Mouse (Mus musculus) cerebellum, adult (tissue): Measurements from ENCODE around the gene Trmt112.

Experiments used
- ATAC-seq: cut with Nextera tagmentation; 2 replicates; pipeline ENCODE4 v1.9.2; 2017; ENCODE audit warnings: mild to moderate bottlenecking, moderate library complexity, mixed read lengths; ENCODE audit not compliant: insufficient number of reproducible peaks, low FRiP score, low TSS enrichment

The Trmt112 gene

DNA sequence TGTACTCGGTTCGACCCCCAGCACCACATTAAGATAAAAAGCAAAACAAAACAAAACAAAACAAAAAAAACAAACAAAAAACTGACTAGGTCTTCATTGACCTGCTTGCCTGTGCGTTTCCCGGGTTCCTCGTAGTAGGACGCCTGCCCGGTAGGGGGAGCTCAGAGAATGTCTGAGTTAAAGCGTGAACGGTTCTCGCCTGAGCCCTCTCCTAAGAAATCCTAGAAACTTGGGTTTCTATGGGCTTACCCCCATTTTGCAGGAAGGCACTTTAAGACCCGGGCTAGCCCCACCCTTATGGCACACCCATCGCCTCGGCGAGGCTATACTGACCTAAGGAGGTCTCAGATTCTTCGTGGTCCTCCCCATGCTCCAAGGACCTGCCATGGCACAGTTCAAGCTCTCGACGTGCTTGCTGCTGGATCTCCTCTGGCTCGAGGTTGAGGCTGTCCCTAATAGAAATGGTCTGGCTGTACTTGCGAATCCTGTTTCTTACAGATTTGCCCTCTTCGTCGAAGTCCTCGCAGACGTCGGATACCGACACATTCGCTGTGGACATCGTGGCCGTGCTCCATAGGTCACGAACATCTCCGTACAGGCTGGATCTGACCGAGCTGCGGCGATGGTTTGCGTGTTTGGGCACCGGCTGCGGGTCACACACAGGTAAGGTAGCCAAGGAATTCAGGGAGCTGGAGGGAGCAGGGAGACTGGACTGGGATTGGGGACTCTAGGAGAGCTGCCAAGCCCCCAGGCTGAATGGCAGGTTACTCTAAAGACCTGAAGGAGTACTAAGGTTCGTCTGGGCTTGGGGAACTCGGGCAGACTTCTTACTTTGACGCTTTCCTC is 15.2 kb downstream of the Trmt112 start:
- no peak for ATAC-seq

DNA sequence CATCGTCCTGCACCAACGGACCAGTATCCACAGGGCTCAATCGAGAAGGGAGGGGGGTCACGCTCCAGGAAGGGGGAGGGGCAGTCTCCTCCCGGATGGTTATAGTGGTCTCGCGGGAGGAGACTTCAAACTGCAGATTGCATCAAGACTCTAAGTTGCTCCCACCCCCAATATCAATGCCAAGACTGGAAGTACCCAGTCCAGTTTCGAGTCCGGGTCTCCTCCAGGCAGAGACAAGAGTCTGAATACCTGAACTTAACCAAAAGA is 15.7 kb downstream of the Trmt112 start, which contains the start of gene Catsperz:
Gene Catsperz (minus strand): TSS at position 74 of the 267 bp plus-strand sequence.
- no peak for ATAC-seq

DNA sequence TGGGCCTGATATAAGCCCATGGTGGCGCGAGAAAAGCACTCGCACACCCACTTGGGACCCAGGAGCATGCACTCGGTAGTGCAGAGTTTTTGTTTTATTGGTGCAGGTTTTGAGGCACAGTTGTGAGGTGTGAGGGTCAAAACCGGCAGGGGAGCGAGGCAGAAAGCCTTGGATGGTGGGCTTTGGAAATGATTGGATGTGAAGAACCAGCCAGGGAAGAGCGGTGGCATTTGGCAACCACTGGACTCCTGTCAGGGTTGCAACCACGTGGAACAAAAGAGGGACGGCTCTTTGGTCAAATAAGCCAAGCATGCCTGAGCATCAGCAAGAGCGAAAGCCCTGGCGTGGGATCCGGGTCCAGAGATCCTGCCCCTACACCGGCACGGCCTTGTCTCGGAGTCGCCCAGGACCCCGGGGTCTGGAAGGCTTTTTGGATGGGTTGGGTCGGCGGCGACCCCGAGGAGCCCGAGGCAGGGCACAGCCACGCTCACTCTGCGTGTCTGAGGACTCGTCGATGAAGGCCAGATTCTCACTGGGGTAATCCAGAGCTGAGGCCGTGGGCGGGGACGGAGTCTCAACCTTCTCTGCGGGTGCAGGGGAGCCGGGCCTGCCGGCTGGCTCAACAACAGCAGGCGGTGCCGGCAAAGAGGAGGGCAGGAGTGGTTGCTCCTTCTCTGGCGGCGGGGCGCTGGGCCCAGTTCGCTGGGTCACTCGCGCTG is 16.3 kb downstream of the Trmt112 start:
- no peak for ATAC-seq

DNA sequence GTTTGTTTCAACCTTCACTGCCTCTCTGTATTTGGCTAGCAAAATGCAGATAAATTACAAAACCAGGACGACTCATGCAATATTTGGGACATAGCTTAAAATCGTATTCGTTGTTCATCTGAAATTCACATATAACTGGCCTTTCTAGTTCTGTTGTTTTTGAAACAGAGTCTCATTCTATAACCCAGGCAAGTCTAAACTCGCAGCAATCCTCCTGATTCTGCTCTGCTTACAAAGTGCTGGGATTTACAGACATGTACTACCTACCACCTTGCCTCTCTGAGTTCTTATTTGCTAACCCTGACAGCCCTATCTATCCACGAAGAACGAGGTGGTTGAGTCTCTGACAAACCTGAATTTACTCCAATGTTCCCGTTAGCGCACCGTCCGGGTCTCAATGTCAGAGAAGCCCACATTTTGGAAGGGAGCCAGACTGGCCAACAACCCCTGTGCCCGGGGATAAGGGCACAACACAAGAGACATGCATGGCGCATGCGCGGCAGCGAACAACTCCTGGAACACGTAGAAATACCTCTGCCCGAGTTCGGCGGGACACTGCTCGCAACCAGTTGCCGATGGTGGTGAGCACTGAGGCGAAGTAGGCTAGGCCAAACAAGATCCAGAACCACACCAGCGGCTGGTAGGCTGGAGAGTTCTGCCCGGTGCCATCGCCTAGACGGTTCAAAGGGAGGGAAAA is 17.2 kb downstream of the Trmt112 start:
- no peak for ATAC-seq

DNA sequence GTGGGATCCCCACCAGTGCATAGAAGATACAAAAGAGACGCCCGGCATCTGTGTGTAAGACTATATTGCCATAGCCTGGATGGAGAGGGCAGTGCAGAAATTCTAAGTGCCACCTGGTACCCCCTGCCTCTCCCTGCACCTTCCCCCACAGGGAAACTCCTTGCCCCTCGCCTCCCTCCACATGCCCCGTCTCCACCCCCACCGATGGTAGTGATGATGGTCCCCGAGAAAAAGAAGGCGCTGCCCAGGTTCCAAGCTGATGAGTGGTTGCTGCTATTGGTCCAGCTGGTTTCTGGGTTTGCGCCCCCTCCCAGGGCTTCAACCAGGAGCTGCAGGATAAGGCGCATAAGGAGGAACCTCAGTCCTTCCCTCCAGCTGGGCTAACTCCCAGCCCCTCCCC is 18.6 kb downstream of the Trmt112 start:
- ATAC-seq = no peak

DNA sequence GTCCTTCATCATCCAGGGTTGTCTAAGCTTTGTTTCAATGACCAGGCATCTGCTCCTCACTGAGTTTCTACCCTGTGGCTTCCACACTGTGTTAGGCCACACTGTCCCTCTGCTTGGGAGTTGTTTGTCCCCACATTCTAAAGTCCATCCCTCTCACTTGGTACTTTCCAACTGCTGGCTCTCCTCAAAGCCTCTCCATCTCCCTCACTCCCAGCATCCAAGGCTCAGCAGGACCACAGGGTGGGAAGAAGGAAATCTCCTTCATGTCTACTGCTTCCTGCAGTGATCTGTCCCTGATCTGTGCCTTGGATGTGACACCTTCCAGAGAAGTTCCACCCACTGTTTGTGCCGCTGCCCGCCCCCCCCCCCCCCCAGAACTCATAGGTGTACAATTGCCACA is 21.5 kb downstream of the Trmt112 start:
- no peak for ATAC-seq

DNA sequence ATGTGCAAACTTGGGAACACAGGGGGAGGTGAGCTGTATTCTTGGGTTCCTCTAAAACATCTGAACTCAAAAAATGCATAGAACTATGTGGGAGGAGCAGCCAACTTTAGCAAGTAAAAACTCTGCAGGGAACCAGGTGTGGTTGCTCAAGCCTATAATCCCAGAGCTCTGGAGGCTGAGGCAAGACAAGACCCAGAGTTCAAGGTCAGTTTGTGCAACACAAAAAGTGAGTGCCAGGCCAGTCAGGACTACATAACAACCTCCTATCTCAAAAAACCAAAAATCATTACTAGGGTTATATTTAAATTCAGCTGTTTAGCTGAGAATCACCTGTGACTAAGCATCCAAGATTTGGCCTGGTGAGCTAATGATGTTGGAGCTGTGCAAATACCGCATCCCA is 22.5 kb downstream of the Trmt112 start:
- no peak for ATAC-seq

DNA sequence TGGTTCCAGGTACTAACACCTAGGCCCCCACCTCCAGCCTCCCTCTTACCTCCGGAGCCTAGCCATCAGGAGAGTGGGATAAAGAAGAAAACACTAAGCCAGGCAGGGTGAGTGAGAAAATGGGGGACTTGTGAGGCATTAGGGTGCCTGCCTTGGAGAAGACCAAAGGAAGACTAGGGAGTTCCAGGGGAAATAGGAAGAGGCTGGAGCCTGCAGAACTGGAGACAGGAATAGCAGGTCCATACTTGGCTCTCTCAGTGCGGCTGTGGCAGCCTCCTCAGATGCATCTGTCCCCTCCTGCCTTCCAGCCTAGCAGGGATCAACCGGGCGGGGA is 23.6 kb downstream of the Trmt112 start:
- ATAC-seq = no peak

DNA sequence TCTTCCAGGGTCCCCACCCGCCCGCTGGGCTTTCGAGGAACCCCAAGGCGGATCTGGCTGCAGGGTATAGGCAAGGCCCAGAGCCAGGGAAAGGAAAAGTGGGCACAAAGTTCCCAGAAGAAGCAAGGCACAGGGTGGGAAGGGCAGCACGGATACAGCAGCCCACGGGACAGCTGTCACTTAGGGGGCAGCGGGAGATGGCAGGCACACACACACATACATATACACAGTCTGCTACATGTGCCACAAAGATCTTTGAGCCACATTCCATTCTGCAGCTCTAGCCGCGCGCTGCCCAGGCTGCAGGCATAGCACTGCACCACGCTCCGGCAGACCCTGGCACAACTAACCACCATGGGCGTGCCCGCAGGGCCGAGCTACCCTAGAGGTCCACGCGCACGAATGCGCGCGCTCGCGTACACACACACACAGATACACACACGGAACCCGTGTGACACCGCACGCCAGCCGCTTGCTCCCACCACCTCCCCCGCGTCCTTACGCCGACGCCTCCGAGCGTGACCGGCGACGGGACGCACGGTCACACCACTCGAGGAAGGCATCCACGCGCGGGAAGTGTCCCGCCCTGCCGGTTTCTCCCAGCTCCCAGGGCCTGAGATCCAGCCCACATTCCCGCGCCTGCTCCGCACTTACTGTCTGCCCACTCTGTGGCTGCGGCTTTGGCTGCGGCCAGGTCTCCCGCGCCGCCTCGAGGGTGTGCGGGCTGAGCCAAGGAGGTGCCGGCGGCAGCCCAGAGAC is 24.1 kb downstream of the Trmt112 start:
- ATAC-seq = peak; percentile 37; the same call in 1 of the 2 replicates

DNA sequence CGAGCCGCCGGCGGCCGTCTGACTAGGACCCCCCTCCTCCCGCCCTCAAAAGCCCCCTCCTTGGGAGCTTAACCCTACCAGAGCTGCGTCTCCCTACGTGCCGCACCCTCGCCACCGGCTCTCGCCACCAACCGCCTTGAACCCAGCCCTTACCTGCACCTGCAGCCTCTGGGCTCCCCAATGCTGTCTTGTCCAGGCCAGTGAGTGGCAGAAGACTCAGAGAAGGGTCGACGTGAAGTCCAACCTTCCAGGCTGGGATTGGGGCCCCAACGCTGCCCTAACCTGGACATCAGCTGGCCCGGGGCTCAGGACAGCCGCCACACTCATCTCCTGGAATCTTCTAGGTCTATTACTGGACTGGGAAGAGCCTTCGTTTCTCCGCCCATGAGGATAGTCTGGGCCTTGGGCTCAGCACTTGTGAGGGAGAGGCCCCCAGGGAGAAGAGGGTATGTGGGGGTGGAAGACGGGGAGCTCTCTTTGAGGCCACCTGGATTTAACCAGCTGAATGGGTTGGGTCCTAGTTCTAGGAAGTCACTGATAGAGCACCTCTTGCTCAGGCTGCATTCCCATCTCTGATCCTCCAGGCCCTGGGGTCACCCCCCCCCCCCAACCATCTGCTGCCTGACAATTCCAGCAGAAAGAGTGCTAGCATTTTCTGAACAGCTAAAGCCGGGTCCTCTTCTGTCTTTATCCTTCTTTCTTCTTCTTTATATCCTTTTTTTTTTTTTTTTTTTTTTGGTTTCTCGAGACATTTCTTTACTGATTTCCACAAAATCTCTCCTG is 24.9 kb downstream of the Trmt112 start, which contains the start of gene Kcnk4:
Gene Kcnk4 (minus strand): TSS at position 321 of the 783 bp plus-strand sequence.
- no peak for ATAC-seq

DNA sequence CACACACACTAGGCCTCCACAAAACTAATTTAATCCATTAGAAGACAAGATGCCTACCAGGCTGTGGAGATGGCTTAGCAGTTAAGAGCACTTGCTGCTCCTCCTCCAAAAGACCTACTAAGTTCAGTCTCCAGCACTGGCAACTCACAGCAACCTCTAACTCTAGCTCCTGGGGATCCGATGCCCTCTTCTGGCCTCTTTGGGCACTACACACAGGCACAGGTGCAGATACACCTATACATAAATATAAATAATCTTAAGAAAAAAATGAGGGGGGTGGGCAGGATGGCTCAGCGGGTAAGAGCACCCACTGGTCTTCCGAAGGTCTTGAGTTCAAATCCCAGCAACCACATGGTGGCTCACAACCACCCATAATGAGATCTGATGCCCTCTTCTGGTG is 26.8 kb downstream of the Trmt112 start:
- no peak for ATAC-seq

DNA sequence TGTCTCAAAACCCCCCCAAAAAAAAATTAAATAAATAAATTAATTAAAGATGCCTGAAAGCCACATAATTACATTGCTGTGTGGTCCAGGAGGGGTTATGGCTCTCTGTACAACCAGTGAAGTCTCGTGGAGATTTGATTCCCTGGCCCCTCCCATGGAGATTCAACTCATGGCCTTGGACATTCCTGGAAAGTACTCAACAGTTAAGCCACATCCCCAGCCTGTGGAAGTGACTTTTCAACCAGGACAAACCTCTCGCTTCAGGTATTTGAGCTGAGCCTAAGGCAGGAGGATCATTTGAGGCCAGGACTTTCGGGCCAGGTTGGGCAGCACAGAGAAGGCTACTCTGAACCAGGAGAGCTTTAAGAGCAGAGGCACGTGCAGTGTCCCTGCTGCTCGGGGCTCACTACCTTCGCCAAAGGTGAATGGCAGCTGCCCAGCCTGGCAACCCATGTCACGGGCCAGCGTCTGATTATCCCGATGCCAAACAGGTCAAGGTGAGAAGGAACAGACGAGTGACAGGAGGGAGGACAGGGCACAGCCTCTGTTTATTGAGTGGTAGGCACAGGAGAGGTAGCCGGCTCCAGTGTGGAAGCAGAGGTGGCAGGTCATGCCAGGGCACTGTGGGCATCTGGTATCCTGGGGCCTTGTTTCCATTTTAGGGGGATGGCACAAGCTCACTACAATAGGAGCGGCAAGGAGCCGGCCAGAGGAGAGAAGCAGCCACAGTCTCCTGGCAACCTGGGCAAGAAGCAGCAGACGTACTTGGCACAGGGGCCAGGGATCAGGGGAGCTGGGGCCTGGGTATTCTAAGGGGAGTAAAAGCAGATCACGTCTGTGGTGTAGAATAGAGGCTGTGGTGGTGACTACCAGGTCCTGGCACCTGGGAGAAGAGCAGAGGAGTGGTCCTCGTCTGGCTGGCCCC is 28.3 kb downstream of the Trmt112 start:
- ATAC-seq = no peak

DNA sequence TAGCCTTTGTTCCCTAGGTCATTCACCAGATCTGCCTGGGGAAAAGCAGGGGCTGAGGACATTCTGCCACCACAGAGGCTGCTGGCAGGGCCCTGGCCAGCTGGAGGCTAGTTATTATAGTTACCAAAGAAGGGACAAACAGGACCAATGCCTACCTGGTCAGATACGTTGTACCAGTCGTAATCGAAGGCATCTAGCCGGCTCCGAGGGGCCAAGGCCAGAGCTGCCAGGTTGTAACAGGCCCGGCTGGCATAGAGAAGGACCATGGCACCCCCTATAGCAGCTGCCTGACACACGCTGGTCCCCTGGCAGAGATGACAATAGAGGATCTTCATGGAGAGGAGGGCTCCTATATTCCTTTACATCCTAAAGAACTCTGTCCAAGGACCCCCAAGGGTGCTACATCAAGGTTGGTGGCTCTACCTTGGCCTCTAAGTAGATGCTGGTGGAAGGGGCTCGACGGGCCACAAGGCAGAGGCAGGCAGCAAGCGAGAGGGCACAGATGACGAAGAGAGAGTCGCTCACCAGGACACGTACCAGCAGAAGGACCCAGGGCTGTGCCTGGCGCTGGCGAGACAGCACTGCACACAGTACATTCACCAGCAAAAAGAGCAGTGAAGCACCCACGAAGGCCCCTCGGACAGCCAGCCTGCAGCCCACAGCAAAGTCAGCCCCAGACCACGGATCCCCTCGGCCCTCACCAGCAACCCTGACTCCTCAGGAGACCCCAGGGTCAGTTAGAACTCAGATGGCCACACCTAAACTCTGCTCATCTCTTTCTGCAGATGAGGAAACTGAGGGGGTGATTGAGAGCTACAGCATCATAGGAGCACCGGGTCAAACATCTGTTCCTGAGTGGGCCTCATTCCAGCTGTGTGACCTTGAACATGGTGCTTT is 29.9 kb downstream of the Trmt112 start:
- ATAC-seq = no peak

DNA sequence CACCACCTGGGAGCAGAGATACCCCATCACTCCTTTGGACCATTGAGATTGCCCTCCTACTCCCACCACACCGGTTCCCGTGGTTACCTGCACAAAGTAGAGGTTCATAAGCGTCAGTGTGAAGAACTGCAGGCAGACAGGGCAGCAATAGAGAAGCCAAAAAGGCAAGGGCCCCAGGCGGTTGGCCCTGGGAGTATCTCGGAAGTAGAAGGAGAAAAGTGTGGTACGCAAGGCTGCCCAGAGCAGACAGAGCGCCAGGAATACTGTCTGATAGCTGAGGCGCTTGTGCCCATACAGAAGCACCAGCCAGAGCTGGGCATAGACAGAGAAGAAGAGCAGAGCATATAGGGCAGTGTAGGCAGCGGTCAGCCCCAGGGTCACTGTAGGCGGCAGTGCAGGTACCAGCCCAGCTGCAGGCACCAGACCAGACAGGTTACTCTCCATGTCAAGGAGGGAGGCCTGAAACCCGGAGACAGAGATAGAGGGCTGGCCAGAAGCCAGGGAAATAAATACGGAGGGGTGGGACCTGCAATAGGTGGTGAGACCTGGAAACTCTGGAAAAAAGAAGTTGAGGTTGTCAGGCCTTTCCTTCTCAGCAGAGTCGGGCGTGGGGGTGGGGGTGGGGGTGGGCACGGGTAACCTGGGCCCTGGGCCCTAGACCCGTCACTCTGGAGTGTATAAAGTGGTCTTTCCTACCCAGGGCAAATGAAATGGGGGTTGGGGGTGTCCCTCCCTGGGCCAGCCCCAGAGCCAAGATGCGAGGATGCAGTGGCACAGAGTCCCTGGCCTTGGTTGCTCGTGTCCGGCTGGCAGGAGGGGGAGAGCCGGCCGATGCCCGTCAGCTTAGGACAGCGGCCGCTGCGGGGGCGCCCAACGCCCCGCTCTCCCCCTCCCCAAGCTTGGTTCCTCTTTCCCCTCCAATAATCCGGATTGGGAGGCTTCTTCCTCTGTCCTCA is 31.2 kb downstream of the Trmt112 start:
- ATAC-seq = 0 out of 2 replicates have a peak, but pooled peaks have one; percentile 8

DNA sequence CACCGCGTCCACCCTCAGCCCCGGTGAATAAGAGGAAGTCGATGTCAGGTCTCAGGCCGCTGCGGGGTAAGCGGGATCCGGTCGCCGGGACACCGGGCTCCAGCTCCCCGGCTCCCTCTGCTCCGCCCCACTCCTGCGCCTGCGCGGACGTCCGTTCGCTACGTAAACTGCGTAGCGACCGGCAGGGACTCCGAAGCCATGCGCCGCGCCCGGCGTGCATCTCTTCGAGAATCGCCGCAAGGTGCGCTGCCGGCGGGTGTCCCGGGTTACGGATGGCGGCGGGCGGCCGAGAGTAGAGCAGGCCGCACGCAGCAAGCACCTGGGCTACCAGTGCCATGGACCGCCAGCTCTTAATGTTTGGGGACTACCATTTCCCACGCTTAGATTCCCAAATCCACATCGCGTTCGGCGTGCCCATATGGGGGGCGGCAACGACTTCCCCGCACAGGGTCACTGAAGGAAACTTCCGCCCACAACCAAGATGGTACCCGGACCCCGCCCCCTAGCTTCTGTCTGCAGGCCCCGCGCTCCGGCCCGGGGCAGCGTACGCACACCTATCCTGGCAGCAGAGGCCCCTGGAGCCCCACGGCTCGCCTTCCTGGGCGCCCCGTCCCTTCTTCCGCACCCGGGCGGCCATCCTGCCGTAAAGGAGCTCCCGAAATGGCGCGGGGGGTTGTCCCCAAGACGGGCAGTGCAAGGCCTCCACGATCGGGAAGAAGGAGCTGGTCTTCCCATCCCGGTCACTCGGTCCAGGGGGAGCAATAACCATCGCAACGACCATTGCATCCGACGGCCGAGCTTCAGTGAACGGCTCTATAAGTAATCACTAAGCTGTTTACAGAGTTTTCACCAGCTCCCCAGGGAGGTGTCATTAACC is 32.1 kb downstream of the Trmt112 start, which contains the start of gene Bad:
Gene Bad (plus strand): TSS at position 490 of the 877 bp plus-strand sequence.
- ATAC-seq = peak; percentile 70

DNA sequence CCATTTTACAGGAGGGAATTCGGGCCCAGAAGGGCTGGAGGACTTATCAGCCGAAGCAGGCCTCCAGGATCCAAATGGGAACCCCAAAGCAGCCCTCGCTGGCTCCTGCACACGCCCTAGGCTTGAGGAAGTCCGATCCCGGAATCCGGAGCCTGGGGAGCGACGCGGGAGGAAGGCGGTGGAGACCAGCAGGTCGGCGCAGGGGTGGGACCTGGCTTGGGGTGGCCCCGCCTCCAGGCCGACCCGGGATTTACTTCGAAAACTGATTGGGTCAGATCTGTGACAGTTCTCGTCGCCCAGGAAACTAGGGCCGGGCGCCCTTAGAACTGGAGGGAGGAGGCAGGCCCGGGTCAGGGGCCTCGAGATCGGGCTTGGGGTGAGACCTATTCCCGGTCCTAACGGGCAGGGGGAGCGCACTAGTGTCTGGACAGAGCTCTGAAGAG is 32.8 kb downstream of the Trmt112 start, which contains the start of gene Gpr137:
Gene Gpr137 (minus strand): TSS at position 232 of the 443 bp plus-strand sequence.
- ATAC-seq = peak; percentile 73
